Mouse (Mus musculus): ENCODE measurements around the gene Brms1l. TPM values are rescaled to one million over a fixed set of nuclear protein-coding genes. Genes with fewer than 3 reads are reported as not detected.
"Not testable (repeated sequence)": the region's sequence is repeated elsewhere in the genome, so short reads cannot be mapped to it uniquely, and the experiment has no call there.

The Brms1l gene
- polyA plus RNA-seq (2014; fragmentation: Nextera tagmentation; extraction: Ambion mirVana): 31.6 and 36.4 TPM in 2 replicates

DNA sequence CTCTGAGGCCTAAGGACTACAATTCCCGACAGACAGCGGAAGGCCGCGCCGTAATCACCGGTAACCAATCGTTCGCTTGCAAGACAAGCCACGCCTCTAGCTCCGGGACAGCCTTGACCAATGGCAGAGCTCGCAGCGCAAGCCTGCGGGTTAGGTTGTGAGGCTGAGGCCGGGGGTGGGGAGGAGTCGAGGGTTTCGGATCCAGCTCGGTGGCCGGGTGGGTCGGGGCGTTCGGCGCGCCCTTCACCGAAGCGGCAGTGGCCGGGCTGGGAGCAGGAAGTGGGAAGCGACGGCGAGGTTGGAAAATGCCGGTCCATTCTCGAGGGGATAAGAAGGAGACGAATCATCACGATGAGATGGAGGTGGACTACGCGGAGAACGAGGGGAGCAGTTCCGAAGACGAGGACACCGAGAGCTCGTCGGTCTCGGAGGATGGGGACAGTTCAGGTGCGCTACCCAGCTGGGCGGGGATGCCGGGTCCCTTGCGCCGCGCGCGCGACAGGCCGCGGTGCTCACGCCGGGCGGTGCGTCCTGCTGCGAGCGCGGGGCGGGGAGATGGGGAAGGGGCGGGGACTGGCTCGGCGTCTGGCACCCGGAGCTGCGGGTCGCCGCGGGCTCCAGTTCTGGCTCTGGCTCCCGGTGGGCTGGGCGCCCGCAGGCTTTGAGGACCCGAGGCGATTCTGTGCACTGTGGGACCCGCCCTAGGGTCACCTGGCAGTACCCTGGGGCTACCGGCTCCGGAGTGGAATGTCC lies at the start of gene Brms1l:
Brms1l (plus strand) TSS at position 126 of the 753 bp plus-strand sequence.
- no peaks in the 10 kb centered on the region for H3K9me3 ChIP-seq (ENCODE audit: control insufficient read depth, low read length)
- peak within 1 kb of the TSS; percentile 86 for H3K9ac ChIP-seq (ENCODE audit: low read depth, low read length)
- H3K36me3 ChIP-seq (ENCODE audit: control insufficient read depth, insufficient read depth, low read length): no peaks in the 10 kb centered on the region; the same call in 1 of the 2 replicates
- H3K27ac ChIP-seq (ENCODE audit: low read depth, low read length): peak within 1 kb of the TSS; percentile 93
- H3K27me3 ChIP-seq (ENCODE audit: control insufficient read depth, insufficient read depth, low read length): no peaks in the 10 kb centered on the region
- peak within 1 kb of the TSS; percentile 78 for H3K4me3 ChIP-seq (ENCODE audit: low read length)
- ATAC-seq (ENCODE audit: low FRiP score, low TSS enrichment): peak; percentile 99
- under 1% methylated on average over 63 of the region's 77 CpGs for WGBS
- H3K4me2 ChIP-seq (replicated peaks; ENCODE audit: low read depth, low read length): peak within 1 kb of the TSS; percentile 74
- H3K4me1 ChIP-seq (ENCODE audit: control insufficient read depth, insufficient read depth, low read length): 0 out of 2 replicates have a peak, but pooled peaks cover 4% of the 10 kb centered on the region

DNA sequence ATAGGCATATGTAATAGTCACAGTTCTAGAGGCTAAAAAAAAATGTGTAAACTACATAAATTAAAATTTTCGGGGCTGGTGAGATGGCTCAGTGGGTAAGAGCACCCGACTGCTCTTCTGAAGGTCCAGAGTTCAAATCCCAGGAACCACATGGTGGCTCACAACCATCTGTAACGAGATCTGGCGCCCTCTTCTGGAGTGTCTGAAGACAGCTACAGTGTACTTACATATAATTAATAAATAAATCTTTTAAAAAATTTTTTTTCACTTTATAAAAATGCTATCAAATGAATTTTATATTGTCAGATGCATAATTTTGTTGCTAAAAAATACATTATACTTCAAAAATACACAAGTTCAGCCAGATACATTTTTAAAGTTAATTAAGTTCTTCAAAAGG lies 41.6 kb upstream of the Brms1l start:
- H3K27ac ChIP-seq (ENCODE audit: low read depth, low read length); H3K27me3 ChIP-seq (ENCODE audit: control insufficient read depth, insufficient read depth, low read length); ATAC-seq (ENCODE audit: low FRiP score, low TSS enrichment); H3K9ac ChIP-seq (ENCODE audit: low read depth, low read length); H3K36me3 ChIP-seq (ENCODE audit: control insufficient read depth, insufficient read depth, low read length); H3K4me2 ChIP-seq (replicated peaks; ENCODE audit: low read depth, low read length); H3K4me3 ChIP-seq (ENCODE audit: low read length); H3K9me3 ChIP-seq (ENCODE audit: control insufficient read depth, low read length); H3K4me1 ChIP-seq (ENCODE audit: control insufficient read depth, insufficient read depth, low read length): not testable (repeated sequence)
- 86% methylated on average over 4 of the region's 4 CpGs for WGBS

GRCm38 (mm10) chr12:55797103-55797502 lies 39.0 kb upstream of the Brms1l start:
- Histone ChIP-seq H3K9ac (ENCODE audit: low read depth, low read length) (no peak overlapping the region), H3K27me3 (ENCODE audit: control insufficient read depth, insufficient read depth, low read length) (no peaks in the 10 kb centered on the region), H3K4me3 (ENCODE audit: low read length) (no peak overlapping the region), H3K4me1 (ENCODE audit: control insufficient read depth, insufficient read depth, low read length) (no peaks in the 10 kb centered on the region), H3K36me3 (ENCODE audit: control insufficient read depth, insufficient read depth, low read length) (no peaks in the 10 kb centered on the region), H3K9me3 (ENCODE audit: control insufficient read depth, low read length) (no peaks in the 10 kb centered on the region), H3K4me2 (replicated peaks; ENCODE audit: low read depth, low read length) (no peak overlapping the region), H3K27ac (ENCODE audit: low read depth, low read length) (no peak overlapping the region)
- ATAC-seq (ENCODE audit: low FRiP score, low TSS enrichment): no peak
- WGBS: 79% methylated on average over 3 of the region's 3 CpGs

DNA sequence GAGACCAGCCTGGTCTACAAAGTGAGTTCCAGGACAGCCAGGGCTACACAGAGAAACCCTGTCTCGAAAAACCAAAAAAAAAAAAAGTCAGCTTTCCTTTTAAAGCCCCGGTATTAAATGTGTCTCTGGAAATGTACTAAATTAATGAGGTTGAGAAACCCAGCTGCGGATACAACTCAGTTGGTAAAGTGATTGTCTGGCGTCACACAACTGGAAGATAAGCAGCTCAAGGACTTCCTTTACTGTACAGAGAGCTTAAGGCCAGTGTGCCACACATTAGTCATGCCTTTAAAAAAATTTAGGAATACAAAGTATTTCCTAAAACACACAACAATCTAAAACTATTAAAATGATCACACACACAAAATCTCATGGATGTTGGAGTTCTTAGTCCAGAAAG lies 37.4 kb upstream of the Brms1l start:
- Histone ChIP-seq H3K27me3 (ENCODE audit: control insufficient read depth, insufficient read depth, low read length) (no peaks in the 10 kb centered on the region), H3K36me3 (ENCODE audit: control insufficient read depth, insufficient read depth, low read length) (no peaks in the 10 kb centered on the region), H3K4me1 (ENCODE audit: control insufficient read depth, insufficient read depth, low read length) (no peaks in the 10 kb centered on the region), H3K9ac (ENCODE audit: low read depth, low read length) (no peak overlapping the region), H3K4me2 (replicated peaks; ENCODE audit: low read depth, low read length) (no peak overlapping the region), H3K4me3 (ENCODE audit: low read length) (no peak overlapping the region), H3K27ac (ENCODE audit: low read depth, low read length) (no peak overlapping the region), H3K9me3 (ENCODE audit: control insufficient read depth, low read length) (no peaks in the 10 kb centered on the region)
- no peak for ATAC-seq (ENCODE audit: low FRiP score, low TSS enrichment)
- 92% methylated on average over 4 of the region's 4 CpGs for WGBS

GRCm38 (mm10) chr12:55800144-55800543 lies 36.0 kb upstream of the Brms1l start:
- no peaks in the 10 kb centered on the region for H3K9me3 ChIP-seq (ENCODE audit: control insufficient read depth, low read length)
- H3K27ac ChIP-seq (ENCODE audit: low read depth, low read length): no peak overlapping the region
- no peak overlapping the region for H3K4me3 ChIP-seq (ENCODE audit: low read length)
- no peak overlapping the region for H3K9ac ChIP-seq (ENCODE audit: low read depth, low read length)
- 88% methylated on average over 5 of the region's 5 CpGs for WGBS
- no peaks in the 10 kb centered on the region for H3K4me1 ChIP-seq (ENCODE audit: control insufficient read depth, insufficient read depth, low read length)
- no peak overlapping the region for H3K4me2 ChIP-seq (replicated peaks; ENCODE audit: low read depth, low read length)
- ATAC-seq (ENCODE audit: low FRiP score, low TSS enrichment): no peak
- H3K27me3 ChIP-seq (ENCODE audit: control insufficient read depth, insufficient read depth, low read length): no peaks in the 10 kb centered on the region
- no peaks in the 10 kb centered on the region for H3K36me3 ChIP-seq (ENCODE audit: control insufficient read depth, insufficient read depth, low read length)

- H3K4me3 ChIP-seq (ENCODE audit: low read length): no peak overlapping the region
- no peaks in the 10 kb centered on the region for H3K27me3 ChIP-seq (ENCODE audit: control insufficient read depth, insufficient read depth, low read length)
- H3K4me1 ChIP-seq (ENCODE audit: control insufficient read depth, insufficient read depth, low read length): no peaks in the 10 kb centered on the region
- WGBS: 91% methylated on average over 4 of the region's 4 CpGs
- no peak for ATAC-seq (ENCODE audit: low FRiP score, low TSS enrichment)
- no peaks in the 10 kb centered on the region for H3K36me3 ChIP-seq (ENCODE audit: control insufficient read depth, insufficient read depth, low read length)
- no peak overlapping the region for H3K4me2 ChIP-seq (replicated peaks; ENCODE audit: low read depth, low read length)
- H3K9ac ChIP-seq (ENCODE audit: low read depth, low read length): no peak overlapping the region
- no peaks in the 10 kb centered on the region for H3K9me3 ChIP-seq (ENCODE audit: control insufficient read depth, low read length)
- no peak overlapping the region for H3K27ac ChIP-seq (ENCODE audit: low read depth, low read length)
Observed at GRCm38 (mm10) chr12:55801131-55801530, 35.0 kb upstream of the Brms1l start.

GRCm38 (mm10) chr12:55805035-55805434 lies 31.1 kb upstream of the Brms1l start:
- no peak overlapping the region for H3K4me3 ChIP-seq (ENCODE audit: low read length)
- no peaks in the 10 kb centered on the region for H3K36me3 ChIP-seq (ENCODE audit: control insufficient read depth, insufficient read depth, low read length)
- H3K4me1 ChIP-seq (ENCODE audit: control insufficient read depth, insufficient read depth, low read length): no peaks in the 10 kb centered on the region
- no peaks in the 10 kb centered on the region for H3K9me3 ChIP-seq (ENCODE audit: control insufficient read depth, low read length)
- H3K9ac ChIP-seq (ENCODE audit: low read depth, low read length): no peak overlapping the region
- H3K27me3 ChIP-seq (ENCODE audit: control insufficient read depth, insufficient read depth, low read length): no peaks in the 10 kb centered on the region
- H3K4me2 ChIP-seq (replicated peaks; ENCODE audit: low read depth, low read length): no peak overlapping the region
- WGBS: 53% methylated on average over 3 of the region's 3 CpGs
- ATAC-seq (ENCODE audit: low FRiP score, low TSS enrichment): no peak
- no peak overlapping the region for H3K27ac ChIP-seq (ENCODE audit: low read depth, low read length)

DNA sequence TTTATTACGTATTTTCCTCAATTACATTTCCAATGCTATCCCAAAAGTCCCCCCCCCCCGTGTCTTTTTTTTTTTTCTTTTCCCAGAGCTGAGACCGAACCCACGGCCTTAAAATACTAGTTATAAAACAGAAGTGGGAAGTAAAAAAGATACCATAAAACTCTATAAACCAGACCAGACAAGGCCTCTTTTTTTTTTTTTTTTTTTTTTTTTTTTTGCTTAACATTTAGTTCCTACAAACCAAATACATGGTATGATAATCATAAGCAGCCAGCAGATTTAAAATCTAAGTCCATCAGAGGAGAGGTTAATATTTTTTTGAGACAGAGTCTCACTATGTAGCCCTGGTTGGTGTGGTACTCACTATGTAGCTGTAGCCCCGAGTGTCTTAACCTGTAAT lies 19.6 kb upstream of the Brms1l start:
- Histone ChIP-seq H3K9ac (ENCODE audit: low read depth, low read length) (no peak overlapping the region), H3K27ac (ENCODE audit: low read depth, low read length) (no peak overlapping the region), H3K36me3 (ENCODE audit: control insufficient read depth, insufficient read depth, low read length) (no peaks in the 10 kb centered on the region), H3K4me2 (replicated peaks; ENCODE audit: low read depth, low read length) (no peak overlapping the region), H3K4me1 (ENCODE audit: control insufficient read depth, insufficient read depth, low read length) (no peaks in the 10 kb centered on the region), H3K27me3 (ENCODE audit: control insufficient read depth, insufficient read depth, low read length) (no peaks in the 10 kb centered on the region), H3K4me3 (ENCODE audit: low read length) (no peak overlapping the region), H3K9me3 (ENCODE audit: control insufficient read depth, low read length) (no peaks in the 10 kb centered on the region)
- ATAC-seq (ENCODE audit: low FRiP score, low TSS enrichment): 0 out of 2 replicates have a peak, but pooled peaks have one; percentile 37
- 68% methylated on average over 5 of the region's 5 CpGs for WGBS

GRCm38 (mm10) chr12:55820119-55820660 lies 15.9 kb upstream of the Brms1l start:
- H3K4me1 ChIP-seq (ENCODE audit: control insufficient read depth, insufficient read depth, low read length): no peaks in the 10 kb centered on the region
- peak overlapping the region; percentile 48 for H3K4me2 ChIP-seq (replicated peaks; ENCODE audit: low read depth, low read length)
- peak overlapping the region; percentile 83 for H3K4me3 ChIP-seq (ENCODE audit: low read length)
- peak overlapping the region; percentile 94 for H3K9ac ChIP-seq (ENCODE audit: low read depth, low read length)
- peak overlapping the region; percentile 95 for H3K27ac ChIP-seq (ENCODE audit: low read depth, low read length)
- no peaks in the 10 kb centered on the region for H3K27me3 ChIP-seq (ENCODE audit: control insufficient read depth, insufficient read depth, low read length)
- H3K36me3 ChIP-seq (ENCODE audit: control insufficient read depth, insufficient read depth, low read length): no peaks in the 10 kb centered on the region
- under 1% methylated on average over 35 of the region's 35 CpGs for WGBS
- ATAC-seq (ENCODE audit: low FRiP score, low TSS enrichment): peak; percentile 16
- H3K9me3 ChIP-seq (ENCODE audit: control insufficient read depth, low read length): no peaks in the 10 kb centered on the region

All from kidney, embryonic 14.5 days (tissue).